Mouse (Mus musculus) layer of hippocampus, adult 11-12 months (tissue): ENCODE data around the gene Hdac9.

Source experiments
- DNase-seq: peaks from one replicate; pipeline ENCODE4 v3.0.0; 2022; ENCODE audit warnings: low spot score

The Hdac9 gene

DNA sequence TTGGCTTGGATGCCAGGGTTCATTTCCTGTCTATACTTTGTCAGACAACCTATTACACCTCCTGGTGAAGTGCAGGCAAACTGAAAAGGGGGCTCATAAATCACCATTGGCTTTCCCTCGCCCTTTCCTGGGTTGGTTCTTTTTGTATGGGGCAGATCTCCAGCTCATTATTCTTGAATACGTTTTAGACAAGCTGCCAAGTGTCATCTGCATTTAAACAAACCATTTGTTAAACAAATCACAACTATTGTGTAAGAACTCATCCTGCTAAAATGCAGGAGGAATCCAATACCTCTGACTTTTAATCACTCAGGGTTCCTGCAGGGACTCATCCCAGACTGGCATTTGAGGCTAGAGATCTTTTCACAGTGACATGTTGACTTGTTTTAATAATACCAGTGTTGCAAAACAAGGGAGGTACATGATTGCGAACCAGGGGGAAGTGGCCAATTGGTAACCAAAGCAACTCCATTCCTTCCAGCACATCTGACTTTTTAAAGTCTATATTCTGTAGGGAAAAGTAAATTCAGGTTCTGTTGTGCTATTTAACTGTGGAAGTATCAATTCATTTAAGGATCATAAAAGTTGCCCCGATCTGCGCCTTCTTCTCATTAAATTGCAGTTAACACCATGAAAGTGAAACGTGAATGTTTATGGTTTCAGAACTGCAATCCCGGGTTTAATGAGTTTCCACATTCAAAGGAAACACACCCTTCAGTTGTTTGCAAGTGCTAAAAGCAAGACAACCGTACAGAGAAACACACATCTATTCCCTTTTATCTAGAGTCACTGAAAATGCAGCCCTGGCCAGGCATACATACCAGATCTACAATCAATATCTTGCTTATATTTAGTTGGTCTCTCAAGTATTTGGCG lies 696.6 kb downstream of the Hdac9 start:
- no peak for DNase-seq

DNA sequence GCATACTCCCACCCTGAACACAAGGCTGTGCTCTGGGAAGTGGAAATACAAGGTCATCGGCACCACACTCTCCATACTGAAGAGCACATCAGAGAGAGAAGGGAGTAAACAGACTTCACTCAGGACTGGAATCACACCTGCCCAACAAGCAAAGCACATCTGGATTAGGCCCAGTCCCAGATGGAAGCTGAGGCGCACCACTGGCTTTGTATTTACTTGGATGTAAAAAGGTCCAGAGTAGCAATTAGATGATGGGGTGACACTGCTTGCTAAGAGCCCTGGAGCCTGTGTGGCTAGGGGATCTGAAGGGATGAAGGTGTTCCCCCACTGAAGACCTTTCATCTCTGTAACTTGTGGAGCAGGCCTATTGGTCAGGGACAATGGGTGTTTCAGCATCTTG lies 698.3 kb downstream of the Hdac9 start:
- no peak for DNase-seq

DNA sequence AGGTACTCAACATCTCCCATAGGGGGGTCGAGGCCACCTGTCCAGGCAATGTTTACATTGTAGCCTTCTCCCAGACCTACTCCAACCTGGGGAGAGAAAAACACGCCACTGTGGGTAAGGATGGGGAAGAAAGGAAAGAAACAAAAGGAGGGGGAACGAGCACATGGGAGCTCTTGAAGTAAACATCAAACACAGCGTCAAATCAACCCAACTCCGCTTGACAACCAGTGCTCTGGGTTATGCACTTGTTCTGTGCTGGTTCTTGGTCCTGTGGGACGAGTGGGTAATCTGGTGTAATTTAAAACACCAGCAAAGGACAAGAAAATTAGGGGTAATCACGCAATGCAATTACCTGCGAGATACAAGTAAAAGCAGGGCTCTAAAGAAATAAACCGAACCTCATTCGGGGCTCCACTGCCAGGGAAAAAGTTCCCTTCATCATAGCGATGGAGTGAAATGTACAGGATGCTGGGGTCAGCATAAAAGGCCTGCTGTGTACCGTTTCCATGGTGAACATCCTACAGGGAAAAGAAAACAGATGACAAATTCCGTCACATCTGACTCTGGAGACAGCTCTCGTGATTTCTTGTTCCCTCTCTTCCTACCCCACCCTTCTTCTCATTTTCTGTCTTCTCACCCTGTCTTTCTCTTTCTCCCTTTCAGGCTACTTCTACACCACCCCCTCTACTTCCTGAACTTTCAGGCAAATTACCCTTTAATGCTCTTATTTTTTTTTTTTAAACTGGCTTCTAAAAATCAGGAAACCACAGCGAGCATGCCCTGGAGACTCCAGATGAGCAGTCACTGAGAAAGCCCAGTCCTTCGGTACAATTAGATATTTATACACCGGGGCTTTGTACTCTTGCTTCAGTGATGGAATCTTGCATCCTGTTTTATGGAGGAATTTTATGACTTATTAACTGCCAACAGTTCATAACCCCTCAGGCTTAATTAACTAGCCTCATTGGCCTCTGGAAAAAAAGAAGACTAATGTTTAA lies 701.6 kb downstream of the Hdac9 start:
- no peak for DNase-seq

DNA sequence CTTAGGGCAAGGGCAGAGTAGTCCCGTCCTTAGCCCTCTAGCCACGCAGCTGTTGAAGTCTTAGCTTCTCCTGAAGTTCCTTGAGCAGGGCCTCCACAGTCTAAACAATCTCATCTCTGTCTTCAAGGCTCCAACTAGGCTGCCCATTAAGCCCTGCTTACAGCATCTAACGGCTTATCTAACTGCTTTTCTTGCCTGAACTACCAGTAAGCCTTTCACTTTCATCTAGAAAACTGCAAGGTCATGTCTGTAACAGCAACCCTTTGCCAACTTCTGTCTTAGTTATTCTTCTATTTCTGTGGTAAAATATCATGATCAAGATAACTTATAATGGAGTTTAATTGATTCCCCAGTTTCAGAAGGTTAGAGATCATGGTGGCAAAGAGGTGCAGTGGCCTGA lies 704.7 kb downstream of the Hdac9 start:
- DNase-seq: no peak

DNA sequence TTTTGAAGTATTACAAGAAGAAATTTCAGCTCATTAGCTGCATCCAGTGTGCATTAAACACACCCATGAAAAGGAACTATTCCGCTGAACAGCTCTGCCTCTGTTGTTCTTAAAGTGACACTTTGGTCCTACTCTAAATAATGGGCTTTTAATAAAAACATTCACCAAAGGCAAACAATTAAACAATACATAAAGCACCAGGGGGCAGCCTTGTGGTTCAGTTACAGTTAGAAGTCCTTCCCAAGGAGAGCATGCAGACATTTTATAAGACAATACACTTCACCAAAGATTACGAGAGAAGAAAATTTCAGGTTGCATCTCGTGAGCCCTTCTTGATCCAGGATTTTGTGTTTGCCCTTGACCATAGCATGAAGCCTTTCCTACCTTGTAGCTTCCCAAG lies 715.4 kb downstream of the Hdac9 start:
- DNase-seq: no peak

DNA sequence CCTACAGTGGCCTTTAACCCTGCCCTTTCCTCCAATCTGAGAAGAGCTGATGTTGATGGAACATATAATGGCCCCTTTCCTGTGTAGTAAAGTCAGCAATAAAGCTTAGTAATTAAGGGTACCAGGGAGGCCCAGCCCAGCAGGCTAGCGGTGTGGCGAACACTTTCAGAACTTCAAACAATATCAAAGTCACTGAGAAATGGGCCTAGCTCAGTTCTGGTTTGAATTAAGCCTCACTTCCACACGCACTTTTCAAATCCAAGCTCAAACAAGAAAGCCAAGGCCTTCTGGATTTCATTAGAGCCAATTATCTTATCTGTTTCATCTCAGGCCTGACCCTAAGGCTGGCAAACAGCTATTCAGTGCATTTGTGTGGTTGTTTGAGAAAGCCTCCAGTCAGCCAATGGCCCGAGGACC lies 716.9 kb downstream of the Hdac9 start:
- no peak for DNase-seq

DNA sequence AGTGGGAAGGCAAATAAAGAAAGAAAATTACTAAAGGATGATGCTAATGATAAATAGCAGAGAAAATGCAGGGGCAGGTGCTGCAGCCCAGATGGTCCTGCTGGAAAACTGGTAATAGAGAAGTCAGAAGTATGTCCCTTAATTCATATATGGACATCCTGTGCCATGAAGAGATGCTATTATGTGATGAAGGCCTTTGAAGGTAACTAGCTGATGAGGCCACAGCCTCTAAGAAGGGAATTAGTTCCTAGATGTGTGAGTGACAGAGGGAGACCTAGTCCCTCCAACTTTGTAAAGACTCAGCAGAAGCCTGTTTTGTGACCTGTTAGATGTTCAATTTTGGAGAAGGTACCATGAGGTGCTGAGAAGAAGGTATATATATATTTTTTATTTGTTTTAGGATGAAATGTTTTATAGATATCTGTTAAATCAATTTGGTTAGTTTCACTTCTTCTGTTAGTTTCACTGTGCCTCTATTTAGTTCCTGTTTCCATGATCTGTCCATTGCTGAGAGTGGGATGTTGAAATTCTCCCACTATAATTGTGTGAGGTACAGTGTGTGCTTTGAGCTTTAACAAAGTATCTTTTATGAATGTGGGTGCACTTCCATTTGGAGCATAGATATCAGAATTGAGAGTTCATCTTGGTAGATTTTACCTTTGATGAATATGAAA lies 721.6 kb downstream of the Hdac9 start:
- no peak for DNase-seq

DNA sequence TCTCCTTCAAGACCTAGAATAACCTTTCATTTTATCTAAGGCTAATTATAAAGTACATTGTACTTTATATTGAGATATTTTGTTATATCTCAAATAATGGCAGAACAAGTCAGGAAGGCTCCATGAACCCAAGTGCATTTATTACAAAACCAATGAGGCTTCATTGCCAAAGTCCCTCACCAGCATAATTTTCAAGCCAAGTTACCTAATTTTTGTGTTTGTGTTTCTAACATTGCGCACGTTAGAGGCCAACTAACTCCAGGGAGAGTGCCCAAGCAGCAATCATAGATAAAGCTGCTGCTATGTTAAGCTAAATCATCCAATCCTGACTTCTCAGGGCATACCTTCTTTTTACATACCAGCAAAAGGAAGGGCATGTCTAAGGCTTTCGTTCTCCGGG lies 722.8 kb downstream of the Hdac9 start:
- DNase-seq: no peak

DNA sequence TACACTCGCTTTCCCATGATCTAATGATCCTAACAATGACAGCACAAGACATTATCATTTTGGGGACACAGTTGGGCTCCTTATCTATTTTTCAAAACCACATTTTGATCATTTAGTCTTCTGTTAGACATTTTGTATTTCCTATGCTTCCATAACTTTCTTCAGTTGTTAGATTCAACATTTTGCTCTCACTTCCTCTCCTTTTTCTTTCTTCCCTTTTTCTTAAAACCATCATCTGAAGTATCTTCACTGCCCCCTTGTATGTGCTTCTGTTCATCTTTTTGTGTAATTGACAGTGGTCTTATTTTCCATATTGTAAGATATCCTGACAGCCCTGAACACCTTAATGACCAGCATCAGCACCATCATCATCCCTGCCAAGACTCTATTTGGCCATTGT lies 725.6 kb downstream of the Hdac9 start:
- DNase-seq: no peak

DNA sequence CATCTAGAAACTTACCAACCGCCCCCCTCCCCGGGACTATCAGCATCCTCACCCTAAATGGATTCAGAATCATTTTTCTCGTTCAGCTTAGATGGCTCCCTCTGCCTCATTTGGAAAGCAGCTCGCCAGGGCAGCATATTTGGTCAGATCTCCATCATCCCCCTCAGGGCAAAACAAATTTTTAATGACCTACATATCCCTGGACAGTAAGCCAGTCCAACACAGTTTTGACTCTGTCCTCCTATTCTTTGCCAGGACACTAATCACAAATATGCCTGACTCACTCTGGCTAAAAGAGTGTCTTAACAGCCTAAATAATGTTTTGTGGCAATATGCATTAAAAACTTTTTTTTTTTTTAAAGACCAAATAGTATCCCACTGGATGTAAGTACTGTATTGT lies 738.0 kb downstream of the Hdac9 start:
- DNase-seq: no peak

DNA sequence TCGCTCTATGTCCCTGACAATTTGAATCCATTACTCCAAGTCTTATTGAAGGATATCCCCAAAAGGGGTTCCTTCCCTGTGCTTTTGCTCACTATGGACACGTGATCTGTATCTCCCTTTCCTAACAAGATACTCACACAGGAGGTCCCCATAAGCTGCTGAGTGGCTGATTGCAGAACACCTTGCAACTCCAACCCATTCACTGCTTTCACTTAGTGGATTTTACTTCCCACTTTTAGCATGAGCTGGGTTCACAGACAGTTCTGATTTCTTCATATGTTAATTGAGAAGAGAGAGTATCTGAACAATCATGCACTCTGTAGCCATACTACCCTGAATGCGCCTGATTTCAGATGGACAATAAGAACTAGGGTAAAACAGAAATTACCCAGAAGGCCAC lies 740.1 kb downstream of the Hdac9 start:
- no peak for DNase-seq

DNA sequence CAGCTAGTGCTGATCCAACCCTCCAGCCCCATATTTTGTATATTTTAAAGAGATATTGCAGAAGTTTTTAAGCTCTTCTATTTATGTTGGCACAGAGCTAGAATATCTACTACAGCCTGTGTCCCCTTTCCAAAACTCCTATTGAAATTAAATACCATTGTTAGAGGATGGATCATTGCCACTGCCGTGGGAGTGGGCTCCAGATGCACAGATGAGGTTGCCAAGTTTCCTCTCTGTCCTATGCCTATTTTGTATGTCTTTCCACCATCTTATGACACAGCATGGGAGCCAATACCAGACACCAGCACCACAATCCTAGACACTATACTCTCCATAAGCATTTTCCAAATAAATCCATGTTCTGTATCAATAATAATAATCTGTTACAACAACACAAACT lies 743.9 kb downstream of the Hdac9 start:
- DNase-seq: peak; percentile 45

DNA sequence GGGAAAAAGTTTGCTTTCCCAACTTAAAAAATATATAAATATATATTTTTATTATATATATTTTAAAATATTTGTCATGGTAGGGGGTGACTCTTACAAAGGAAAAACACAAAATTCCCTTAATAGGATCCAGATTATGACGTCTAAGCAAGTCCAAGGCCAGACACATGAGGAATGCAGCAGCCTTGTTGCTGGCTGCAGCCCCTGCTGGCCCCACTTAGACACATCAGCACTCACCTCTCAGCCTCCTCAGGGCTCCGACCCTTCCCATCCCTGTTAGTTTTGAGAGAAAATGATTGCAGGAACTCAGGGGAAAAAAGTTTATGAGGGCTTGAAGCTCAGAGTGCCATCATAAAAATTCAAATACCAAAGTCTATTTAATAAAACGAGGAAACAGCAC lies 746.3 kb downstream of the Hdac9 start:
- DNase-seq: no peak

DNA sequence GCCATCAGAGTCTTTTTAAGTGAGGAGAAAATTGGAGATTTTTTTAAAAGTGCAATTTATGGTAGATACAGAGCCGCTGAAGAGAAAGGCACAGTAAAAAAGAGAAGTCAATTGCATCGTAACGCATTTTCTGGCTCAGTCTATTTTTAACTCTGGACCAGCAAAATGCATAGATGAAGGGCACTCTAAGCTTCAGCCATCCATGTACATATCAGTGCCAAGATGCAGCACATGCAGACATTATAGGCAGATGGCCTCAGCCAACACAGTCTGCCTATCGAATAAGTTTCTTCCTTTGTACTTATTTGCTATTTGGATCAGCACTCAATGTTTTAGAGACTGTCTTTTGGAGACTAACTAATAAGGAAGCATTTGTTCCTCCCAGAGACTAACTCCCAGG lies 751.2 kb downstream of the Hdac9 start:
- DNase-seq: no peak

DNA sequence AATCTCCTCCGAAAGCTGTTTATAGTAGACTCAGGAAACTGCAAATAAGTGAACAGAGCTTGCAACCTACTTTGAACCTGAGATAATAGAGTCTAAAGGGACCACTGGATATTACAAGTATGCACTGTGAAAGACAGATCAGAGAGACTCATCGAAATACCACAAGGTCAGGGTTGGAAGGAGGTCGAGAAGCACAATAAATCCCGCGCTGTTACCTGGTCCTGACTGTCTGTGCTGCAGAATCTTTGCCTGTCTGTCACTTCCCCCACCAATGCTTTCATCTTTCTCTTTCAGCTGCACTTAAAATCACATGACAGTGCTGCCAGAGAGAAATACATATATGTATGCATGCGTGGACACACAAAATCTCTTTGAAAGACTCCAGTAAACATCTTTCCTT lies 760.6 kb downstream of the Hdac9 start:
- no peak for DNase-seq

DNA sequence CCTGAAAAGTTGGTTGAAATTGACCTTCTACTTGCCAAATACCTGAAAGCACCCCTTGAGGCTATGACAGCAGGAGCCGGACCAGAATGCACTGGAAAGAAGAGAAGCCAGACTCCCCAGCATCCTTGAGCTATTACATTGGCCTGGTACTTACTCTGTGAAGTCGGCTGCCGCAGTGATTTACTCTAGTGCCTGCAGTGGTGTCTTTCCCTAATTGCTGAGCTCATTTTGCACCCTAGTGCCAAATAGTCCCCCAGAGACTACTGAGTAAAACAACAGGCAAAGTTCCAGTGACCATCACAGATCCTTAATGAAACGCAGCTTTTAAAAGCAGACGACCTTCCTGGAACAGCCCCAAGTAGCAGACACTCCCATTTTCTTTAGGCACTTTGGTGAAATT lies 761.2 kb downstream of the Hdac9 start:
- no peak for DNase-seq

DNA sequence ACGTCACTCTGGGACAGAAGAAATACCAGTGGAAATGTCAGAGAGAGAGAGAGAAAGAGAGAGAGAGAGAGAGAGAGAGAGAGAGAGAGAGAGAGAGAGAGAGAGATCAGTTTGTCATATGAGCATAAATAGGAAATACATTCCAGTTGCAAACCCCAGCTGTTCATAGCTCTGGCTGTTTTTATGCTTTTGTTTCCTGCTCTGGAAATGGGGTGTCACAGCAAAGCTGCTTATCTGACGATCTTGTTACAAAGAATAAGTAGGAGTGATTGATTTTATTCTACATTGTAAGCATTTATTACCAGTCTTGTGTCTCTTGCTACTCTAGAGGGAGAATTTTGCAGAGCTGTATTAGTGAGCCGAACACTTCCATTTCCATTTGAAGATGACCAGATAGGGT lies 762.1 kb downstream of the Hdac9 start:
- no peak for DNase-seq

DNA sequence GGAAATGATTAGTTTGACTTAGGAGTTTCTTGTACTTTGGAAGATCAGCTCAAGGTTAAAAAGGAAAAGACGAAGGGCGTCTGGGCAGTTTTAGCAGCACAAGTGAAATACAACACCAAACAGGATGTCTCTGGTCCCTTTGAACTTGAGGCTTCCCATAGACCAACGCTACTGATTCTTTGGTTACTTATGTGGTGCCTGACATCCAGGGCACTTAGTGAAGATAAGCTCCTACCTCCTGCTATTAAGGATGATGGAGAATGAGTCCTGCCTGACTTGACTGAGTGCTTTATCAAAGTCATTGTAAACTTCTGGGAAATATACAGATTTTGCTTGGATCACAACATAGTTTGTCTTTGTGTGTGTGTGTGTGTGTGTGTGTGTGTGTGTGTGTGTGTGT lies 765.6 kb downstream of the Hdac9 start:
- no peak for DNase-seq

DNA sequence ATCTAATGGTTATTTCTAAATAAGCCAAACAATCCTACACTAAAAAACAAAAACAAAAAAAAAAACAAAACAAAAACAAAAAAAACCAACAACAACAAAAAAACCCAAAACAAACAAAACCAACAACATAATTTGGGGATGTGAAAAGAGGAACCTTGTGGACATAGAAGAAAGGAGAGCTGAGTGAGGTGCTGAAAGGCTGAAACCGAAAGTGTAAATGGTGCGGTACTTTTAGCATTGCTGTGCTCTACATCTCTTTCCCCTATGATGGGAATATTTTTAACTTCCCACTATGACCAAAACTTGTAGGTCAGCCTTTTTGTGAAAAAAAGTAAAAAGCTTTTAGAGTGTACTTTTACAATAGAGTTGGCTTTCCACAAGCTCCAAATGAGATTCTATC lies 774.2 kb downstream of the Hdac9 start:
- no peak for DNase-seq

DNA sequence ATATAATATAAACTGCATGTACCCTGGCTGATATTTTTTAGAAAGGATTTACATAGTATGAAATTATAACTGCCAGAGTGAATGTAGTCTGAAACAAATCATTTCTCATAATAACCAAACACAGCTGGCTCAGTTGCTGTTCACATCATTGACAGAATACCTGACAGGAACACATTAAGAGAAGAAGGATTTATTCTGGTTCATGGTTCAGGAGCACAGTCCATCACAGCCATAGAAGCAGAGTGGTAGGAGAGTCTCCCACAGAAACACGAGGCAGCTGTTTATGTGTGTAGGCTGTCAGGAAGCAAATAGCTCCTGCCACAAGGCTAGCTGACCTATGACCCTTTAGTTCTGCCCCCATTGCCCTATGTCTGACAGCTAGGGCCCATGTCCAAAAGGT lies 803.6 kb downstream of the Hdac9 start:
- DNase-seq: no peak

DNA sequence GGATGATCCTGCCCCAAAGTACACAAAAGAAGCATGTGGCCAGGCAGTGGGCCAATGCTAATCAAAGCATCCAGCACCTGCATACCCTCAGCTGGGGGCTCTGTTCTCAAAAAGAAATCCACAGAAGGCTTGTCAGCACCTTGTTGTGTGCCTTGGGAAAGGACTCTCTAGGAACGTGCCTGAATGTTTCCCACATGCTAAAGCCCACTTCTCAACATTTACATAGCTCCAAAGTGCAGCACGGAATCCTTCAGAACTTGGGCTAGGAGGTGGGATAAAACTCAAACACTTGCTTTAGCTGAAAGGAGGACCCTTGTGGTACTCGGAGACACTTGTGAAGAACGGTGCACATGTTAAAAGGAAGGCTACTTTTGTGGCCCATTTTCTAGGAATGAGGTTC lies 823.9 kb downstream of the Hdac9 start:
- DNase-seq: no peak

DNA sequence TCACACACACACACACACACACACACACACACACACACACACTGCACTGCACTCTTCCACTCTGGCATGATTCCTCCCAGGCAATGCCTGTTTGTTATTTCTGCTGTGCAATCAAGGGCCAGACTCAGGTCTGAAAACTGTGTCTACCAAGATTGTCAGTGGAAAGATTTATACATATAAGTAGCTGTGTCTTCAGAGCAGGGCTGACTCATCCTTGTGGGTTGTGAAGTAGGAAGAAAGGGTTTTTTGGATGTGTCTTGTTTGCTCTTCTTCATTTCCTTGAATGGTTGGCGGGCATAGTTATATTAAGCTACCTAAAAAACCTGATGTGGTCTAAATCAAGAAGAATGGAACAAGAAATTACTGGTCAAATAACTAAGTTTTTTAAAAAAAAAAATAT lies 825.0 kb downstream of the Hdac9 start:
- DNase-seq: no peak
